Mouse (Mus musculus): Measurements from ENCODE around the gene Pla2g2e. TPM values are rescaled to one million over a fixed set of nuclear protein-coding genes. Genes with fewer than 3 reads are reported as not detected.
"Not testable (repeated sequence)": the region's sequence is repeated elsewhere in the genome, so short reads cannot be mapped to it uniquely, and the experiment has no call there.

Gene Pla2g2e
- 1.5 TPM in 1 of 2 replicates, not detected in the other for total RNA-seq (2021)
- long read RNA-seq, result 0 reads

DNA sequence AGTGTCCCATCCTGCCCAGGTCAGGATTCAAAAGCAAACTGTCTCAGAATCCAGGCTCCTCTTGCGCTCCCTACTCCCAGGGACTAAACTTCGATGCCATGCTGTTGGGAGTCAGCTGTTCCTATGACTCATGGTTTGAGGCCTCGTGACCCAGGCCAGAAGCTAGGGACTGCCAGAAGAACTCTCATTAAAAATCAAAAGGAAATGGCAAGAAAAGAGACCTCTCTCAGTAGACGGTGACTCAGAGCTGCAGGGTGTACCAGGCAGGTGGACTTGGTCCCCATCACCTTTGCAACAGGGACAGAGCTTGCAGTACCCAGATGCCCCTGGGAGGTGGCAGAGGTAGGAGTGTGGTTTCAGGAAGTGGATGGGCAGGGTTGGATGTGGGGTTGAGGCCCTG, at the start of gene Pla2g2e:
TSS of gene Pla2g2e (plus strand) at position 212 of the 400 bp plus-strand sequence.
- no peak for DNase-seq

DNA sequence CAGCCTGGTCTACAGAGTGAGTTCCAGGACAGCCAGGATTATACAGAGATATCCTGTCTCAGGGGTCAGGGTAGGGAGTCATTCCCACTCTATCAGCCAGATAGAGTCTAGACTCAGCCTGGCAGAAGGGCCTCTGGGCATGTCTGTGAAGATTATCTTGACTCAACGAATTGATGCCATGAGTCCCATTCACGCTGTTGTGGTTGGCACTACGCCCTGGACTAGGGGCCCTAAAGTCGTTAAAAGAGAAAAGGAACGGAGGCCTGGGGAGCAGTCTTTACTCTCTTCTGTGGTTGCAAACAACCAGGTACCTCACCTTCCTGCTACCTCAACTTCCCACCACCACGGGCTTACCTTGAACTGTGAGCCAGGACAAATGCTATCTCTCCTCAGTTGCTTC, 37.9 kb upstream of the Pla2g2e start:
- no peak for DNase-seq

DNA sequence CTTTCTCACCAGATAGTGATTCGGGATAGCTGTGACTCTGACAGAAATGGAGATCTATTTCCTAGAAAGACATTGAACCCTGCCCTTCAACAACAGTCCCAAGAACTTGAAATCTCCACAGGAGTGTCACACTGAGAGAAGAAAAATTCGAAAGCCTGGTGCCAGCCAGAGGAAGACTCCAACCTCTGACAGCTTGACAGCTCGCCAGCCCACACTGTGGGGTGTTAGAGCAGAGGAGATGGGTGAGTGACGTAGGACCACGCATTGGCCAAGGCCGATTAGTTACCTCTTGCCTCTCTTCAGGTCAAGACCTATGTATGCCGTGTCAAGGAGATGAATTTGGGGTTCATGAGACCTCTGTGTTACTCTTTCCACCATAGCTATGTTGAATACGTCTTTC, 37.0 kb upstream of the Pla2g2e start:
- DNase-seq, result no peak

DNA sequence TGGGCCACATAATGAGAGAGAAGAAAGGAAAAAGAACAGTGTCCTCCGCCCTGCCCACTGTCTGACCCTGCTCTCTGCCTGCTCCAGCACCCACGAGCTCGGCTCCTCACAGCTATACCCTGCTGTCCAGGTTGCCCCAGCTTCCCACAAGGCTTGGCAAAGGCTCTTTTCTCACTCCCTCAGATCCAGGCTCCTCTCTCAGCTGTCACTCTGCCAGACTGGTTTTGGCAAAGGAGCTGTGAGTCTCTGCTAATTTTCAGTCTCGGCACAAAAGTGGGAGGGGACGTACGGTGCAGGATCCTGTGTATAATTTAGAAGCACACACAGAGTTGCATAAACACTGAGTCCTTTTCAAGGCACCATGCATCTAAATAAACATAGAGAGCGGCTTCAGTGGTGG, 36.4 kb upstream of the Pla2g2e start:
- DNase-seq, result no peak

DNA sequence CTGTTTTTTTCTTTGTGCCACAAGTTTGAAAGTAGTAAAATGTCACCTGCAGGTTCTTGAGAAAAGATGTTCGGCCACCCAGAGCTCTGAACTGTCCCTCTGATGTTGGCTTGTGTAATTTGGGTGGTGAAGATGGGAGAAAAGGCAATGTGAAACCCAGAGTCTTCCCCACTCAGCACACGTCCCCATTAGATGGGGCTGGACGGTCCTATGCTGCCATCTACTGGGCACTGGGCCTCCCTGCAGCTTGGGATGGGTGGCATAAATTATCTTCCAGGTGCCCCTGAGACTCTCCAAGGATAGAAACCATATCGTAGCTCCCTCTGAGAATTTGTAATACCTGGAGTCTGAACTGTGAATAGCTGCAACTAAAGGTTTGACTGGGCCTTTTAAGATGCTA, 26.3 kb upstream of the Pla2g2e start:
- peak; percentile 72 for DNase-seq

DNA sequence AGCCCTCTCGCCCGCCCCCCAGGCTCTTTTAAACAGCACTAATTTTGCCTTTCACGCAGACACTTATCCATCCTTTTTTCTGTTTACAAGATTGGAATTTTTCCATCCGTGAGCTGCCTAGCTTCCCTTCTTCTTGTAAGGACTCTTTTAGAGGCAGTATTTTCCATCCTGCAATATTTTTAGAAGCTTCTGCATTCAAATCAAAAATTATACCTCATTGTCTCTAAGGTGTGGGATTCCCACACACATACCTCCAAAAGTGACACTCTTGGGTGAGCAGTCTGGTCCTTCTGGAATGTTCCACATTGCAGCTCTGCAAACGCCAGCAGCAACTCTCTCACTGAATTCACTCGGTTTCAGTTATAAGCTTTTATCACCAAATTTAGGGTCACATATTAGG, 24.8 kb upstream of the Pla2g2e start:
- DNase-seq, result no peak

DNA sequence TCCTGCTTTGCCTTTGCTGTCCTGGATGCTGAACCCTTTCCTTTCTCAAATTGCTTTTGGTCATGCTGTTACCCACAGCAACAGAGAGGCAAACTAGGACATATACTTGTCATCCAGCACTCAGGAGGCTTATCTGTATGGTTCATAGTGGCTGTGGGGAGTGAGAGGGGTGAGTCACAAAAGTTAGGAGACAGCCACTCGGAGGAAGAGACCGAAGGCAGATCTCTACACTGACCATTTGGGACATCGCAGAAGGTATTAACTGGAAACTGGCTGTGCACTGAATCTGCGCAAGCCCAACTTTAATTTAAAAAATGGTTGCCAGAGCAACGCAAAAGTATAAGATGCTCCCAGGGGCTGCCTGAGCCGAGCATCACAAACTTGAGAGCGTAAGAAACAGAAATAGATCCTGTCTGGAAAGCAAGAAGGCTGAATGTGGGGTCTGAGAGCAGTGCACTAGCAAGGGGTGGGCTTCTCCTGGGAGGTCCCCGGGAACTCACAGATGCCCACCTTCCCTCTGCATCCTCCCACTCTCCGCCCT, 22.6 kb upstream of the Pla2g2e start:
- DNase-seq, result no peak

DNA sequence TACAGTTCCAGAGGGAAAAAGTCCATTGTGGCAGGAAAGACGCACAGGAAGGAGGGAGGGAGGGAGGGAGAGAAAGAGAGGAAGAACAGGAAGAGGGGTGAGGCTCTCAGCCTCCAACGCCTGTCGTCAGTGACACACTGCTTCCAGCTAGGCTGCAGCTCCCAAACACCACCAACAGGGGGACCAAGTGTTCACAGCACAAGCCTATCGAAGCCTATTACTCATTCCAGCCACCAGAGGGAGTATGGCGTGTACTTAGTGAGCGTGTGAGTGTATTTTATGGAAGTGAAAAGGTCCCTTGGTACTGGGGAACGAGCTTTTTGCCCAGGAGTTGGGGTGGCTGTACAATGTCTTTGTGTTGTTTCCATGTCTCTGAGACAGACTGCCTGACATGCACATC, 21.3 kb upstream of the Pla2g2e start:
- peak; percentile 55 for DNase-seq

DNA sequence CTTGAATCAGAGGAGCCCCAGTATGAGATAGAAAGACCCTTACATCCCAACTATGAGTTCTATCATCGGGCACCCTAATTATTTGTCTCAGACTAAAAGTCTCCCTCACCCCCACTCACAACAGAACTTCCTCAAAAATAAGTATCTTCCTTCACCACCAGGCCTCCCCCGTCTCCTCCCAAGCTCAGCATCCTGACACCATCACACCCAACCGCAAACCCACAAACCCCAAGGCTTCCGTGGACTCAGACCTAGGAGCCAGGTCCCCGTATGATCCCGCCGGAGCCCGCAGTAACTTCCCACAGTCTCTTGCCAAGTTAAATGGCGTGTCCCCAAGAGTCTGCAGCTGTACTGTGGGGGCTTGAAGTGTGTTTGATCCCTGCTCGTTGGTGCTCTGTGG, 20.2 kb upstream of the Pla2g2e start:
- no peak for DNase-seq

DNA sequence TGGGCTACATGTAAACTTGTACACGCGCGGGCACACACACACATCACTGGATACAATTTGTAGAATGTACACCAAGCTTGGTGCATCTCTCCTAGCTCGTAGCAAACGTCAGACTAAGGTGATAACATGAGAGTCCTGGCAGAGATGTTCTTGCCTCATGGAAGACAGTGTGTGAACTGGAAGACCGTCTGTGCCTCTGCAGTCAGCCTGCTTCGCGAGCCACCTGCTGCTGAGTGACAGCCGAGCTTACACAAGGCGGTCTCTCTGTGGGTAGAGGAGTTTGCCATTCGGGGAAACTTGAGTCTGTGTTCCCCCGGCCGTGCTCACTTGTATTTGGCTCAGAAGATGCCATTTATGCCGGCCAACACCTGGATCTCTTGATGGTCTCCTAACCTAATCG, 19.3 kb upstream of the Pla2g2e start:
- no peak for DNase-seq

DNA sequence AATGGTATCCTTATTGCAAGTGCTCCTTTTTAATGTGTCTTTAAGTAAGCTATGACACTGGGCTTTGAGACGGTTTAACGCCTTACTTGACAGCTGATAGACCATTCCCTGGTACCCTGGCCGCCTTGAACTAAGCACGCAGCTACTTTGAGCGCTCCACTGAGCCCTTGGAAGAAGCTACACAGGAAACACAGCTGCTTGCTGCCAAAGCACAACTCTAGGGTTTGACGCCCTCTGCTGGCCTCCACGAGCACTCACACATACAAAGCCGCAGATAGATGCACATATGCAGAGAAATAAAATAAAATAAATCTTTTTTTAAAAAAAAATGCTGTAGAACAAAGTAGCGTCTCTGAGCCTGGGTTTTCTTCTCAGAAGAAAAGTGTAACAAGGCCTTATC, 18.5 kb upstream of the Pla2g2e start:
- DNase-seq, result no peak

DNA sequence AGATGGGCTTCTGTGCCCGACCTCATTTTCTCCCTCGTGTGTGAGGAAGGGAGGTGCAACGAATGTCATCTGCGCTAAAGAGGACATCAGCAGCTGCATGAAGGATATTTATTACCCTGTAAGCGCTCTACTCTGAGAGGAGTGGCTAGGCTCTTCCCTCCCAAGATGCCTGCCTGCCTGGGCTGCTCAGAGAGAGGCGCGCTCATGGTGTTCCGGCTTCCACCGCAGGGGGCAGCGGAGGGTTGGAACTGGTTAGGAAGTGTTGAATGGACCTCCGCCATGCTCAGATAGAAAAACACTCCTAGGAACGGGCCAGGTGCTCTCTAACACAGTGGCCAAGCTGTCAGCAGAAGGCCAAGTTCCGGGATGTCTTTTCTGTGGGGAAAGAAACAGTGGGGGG, 18.0 kb upstream of the Pla2g2e start:
- DNase-seq, result peak; percentile 74

DNA sequence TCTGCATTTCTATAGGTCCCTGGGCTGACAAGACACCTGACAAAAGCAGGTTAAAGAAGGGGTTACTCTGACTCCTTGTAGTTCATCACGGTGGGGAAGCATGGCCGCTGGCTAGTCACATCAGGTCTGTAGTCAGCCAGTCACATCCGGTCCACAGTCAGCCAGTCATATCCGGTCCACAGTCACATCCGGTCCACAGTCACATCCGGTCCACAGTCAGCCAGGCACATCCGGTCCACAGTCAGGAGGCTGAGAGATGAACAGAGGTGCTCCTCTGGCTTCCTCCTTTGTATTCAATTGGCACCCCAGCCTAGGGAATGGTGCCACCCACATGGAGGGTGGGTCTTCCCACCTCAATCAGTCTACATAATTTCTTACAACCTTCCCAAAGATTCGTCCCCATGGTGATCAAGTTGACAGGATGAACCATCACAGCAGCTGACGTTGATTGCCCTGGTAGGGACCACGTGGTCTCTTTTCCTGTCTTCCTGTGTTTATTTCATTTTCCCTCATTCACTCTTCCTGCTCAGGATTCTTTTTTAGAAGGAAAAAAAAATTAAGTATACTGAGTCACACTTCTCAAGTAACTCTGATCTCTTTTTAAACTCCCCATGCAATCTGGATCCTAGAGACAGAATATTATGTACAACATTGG, 14.3 kb upstream of the Pla2g2e start, which contains the start of gene Pla2g5:
TSS of gene Pla2g5 (minus strand) at position 139 of the 655 bp plus-strand sequence.
- no peak for DNase-seq

DNA sequence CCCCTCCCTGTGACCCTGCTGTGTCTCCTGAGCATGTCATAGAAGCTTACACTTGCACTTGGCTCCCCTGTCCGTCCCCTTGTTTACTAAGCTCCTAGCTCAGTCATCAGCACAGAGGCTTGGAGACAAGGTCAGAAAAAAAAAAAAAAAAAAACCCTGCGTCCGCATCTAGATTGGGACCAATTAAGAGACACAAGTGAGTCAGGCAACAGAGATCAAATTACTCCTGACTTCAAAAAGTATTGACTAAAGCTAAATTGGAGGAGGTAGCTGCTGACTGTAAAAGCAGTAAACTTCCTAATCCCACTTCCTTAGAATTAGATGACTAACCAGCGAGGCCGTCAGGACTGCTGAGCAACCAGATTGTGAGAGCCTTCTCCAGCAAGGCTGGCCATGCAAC, 12.7 kb upstream of the Pla2g2e start:
- DNase-seq, result no peak

DNA sequence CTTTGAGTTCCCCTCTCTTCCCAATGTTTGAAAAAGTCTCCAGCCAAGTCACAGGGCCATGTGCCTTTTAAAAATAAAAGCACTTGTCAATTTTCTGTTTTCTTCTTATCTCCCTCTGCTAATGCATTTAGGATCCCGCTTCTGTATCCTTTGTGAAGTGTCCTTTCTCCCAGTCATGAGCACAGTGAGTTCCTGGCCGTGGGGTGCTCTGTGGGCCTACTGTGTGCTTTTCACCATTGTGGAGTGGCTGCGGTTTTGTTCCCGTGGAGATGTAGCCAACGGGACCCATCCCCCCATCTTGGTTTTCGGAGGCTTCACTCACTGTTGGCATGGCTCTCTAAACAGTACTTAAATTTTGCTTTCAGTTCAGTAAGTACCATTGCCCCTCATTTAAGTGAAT, 11.8 kb upstream of the Pla2g2e start:
- DNase-seq, result no peak

DNA sequence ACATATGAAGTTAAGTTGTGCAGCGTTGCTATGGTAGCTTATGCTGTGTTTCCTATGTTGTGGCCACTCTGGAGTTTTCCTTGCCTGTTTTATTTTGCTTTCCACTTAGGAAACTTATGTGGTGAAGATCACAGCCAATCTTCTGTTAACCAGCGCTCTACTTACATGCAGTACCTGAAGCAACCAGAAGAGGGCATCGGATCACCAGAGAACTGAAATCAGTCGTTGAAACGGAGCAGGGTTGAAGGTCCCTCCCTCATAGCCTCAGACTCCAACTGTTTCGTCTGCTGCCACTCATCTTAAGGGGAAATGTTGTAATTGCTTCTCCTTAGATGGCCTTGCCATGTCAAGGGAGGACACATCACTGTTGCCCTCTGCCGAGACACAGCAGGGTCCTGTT, 11.3 kb upstream of the Pla2g2e start:
- peak; percentile 54 for DNase-seq

DNA sequence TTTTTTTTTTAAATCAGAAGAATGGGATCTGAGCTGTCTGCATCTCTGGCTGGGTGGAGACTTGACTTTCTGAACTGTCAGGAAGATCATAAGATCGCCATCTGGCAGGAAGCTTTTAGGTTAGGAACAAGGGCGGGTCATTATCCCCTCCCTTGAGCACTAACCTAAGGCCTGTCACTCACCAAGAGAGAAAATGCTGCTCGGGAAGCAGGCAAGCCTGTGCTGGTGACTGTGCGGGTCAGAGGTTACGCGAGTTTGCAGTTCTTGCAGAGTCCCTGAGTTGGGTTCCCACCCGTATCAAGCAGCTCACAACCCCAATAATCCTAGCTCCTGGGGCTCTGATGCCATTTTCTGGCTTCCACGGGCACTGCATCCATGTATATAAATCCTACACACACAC, 9.1 kb upstream of the Pla2g2e start:
- DNase-seq, result no peak

DNA sequence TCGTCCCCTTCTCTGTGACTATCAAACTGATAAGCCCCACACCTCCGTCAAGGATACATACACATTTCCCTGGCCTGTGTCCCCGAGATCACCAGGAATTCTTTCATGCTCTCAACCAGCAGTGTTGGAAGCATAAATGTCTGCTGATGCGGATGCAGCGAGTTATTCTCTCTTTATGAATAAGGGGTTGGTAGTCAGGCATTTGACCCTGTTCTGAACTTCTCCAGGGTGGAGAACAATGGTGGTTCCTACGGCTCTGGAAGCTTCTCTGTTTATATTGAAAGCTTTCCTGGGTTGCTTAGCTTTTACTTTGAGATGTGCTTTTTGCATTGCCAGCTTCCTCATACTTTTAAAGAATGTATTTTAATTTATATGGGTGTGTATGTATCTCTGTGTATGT, 3.9 kb upstream of the Pla2g2e start, which contains the start of gene Gm13030:
TSS of gene Gm13030 (minus strand) at position 101 of the 400 bp plus-strand sequence.
- no peak for DNase-seq

DNA sequence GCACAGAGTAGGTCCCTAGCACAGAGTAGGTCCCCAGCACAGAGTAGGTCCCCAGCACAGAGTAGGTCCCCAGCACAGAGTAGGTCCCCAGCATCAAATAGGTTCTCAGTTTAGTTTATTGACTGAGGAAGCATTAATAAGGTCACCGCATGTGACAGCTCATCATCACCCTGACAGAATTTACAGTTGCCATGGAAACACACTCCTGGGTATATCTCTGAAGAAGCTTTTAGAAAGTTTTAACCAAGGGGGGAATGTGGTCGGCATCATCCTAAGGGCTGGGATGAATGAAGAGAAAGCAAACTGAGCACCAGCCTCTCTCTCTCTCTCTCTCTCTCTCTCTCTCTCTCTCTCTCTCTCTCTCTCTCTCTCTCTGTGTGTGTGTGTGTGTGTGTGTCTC, 2.5 kb upstream of the Pla2g2e start:
- DNase-seq, result not testable (repeated sequence)

DNA sequence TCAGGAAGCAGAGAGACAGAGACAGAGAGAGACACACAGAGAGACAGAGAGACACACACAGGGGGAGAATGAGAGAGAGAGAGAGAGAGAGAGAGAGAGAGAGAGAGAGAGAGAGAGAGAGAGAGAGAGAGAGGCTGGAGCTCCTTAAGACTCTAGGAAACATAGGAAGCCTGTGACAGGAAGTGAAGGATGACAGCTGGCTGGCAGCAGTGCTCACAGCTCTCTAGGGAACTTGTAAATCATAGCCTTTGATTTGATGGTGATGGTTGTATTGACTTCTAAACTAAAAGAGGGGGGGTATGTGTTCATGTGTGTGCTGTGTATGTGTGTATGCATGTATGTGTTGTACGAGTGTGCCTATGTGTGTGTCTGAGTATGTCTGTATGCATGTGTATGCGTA, 1.8 kb upstream of the Pla2g2e start:
- DNase-seq, result no peak

DNA sequence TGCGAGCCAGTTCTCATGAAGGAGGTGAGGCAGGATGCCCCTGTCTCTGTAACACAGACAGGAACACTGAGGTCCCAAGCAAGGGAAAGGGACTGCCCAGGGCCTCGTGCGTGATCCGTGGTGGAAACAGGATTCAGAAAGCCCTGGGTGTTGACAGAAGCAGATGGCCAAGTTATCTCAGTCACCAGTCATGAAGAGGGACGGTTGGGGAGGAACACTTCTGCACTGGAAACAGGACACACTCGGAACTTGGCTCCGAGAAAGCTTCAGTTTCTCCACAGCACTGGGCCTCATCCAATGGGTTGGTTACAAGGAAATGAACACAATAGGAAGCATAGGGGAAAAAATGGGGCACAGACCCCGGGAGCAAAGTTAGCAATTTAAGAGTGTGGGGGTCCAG, 1.0 kb downstream of the Pla2g2e start:
- no peak for DNase-seq

DNA sequence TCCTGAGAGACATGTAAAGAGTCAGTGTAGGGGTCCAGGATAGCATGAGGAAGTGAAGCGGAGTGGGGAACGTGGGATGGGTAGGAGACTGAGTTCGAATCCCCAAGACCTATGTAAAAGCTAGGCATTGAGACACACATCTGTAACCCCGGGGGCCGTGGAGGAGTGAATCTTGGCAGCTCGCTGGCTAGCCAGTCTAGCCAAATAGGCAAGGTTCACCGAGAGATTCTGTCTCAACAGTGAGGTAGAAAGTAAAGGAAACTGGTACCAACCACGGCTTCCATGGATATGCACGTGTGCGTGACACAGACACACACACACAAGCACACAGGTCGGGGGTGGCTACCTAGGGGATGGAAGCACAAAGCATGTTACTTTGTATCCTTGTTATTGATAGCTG, 2.1 kb downstream of the Pla2g2e start:
- no peak for DNase-seq

DNA sequence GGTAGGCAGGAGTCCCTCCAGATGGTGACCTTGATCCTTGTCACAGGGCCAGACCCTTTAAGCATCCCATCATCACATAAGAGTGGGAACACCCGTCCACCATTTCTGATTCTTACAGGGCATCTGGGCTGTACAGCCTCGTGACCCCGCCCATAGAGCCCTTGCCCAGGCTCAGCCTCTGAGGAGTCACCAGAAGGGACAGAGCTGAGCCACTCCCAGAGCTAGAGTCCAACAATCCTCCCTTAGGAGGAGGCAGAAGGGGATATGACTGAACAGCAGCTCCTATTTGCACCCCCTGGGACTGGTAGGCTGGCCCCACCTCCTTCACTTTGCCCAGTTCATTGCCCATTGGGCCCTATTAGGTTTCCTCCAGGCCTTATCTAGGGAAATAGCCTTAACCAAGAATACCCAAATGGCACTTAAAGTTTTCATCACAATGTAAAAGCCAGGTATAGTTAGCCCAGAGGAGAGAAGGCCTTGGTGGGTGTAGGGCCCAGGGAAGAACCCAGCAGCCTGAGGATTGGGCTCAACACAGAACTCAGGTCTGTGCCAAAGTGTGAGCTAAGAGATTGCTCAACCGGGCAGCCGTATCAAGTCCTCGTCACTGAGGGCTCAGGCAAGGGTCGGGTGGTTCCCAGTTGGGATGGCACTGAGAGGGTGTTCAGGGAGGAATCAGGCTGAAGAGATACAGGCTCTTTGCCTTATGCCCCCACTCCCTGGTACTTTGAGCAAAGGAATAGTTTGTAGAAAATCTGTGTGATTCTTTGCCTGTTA, 3.3 kb downstream of the Pla2g2e start:
- no peak for DNase-seq

DNA sequence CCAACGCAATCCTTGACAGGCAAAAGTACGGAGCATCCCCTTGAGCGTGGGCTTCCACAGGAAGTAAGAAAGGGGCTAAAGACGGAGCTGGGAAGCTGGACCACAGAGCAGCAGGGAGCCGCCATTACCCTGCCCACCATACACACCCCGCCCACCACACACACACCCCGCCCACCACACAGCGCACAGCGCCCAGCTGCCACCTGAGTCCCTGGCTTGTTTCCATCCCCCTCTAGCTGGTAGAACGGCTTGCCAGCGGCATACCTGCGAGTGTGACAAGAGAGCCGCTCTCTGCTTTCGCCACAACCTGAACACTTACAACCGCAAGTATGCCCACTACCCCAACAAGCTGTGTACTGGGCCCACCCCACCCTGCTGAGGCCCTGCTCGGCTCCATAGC, 4.4 kb downstream of the Pla2g2e start:
- DNase-seq, result no peak
